Mouse (Mus musculus) midbrain, embryonic 14.5 days (tissue): ENCODE results near the gene Foxo3. TPM values are rescaled to one million over a fixed set of nuclear protein-coding genes. Genes with fewer than 3 reads are reported as not detected.

Experiments used
- ATAC-seq: fragments of 200-750 bp; cut with Nextera tagmentation; 2 replicates; pipeline ENCODE4 v1.8.0; 2017; ENCODE audit warnings: moderate number of reproducible peaks, moderate library complexity; ENCODE audit not compliant: low FRiP score, low TSS enrichment
- DNase-seq: peaks from one replicate; pipeline ENCODE4 v3.0.0-alpha.2; 2015
- H3K27ac ChIP-seq: fragments of 300-500 bp; sonication (generic); replicated peaks from 2 replicates; pipeline ENCODE4 v1.5.1; 2014; ENCODE audit warnings: mild to moderate bottlenecking, low read depth, low read length, moderate library complexity
- H3K27me3 ChIP-seq: fragments of 300-500 bp; sonication (generic); 2 replicates; pipeline ENCODE4 v1.6.1; 2014; ENCODE audit warnings: low read length, control low read depth, mixed read lengths; ENCODE audit not compliant: control insufficient read depth, insufficient read depth
- H3K36me3 ChIP-seq: fragments of 300-500 bp; sonication (generic); 2 replicates; pipeline ENCODE4 v1.6.1; 2014; ENCODE audit warnings: low read length, control low read depth; ENCODE audit not compliant: control insufficient read depth, insufficient read depth
- H3K4me1 ChIP-seq: fragments of 300-500 bp; sonication (generic); 2 replicates; pipeline ENCODE4 v1.6.1; 2014; ENCODE audit warnings: mild to moderate bottlenecking, antibody characterized with exemption, low read length, control low read depth; ENCODE audit not compliant: control insufficient read depth, insufficient read depth
- H3K4me2 ChIP-seq: fragments of 300-500 bp; sonication (generic); 2 replicates; pipeline ENCODE4 v1.6.1; 2014; ENCODE audit warnings: mild to moderate bottlenecking, low read length, moderate library complexity
- H3K4me3 ChIP-seq: fragments of 300-500 bp; sonication (generic); replicated peaks from 2 replicates; pipeline ENCODE4 v1.5.1; 2014; ENCODE audit warnings: low read depth, low read length
- H3K9ac ChIP-seq: fragments of 300-500 bp; sonication (generic); replicated peaks from 2 replicates; pipeline ENCODE4 v1.6.1; 2014; ENCODE audit warnings: mild to moderate bottlenecking, low read length, moderate library complexity
- H3K9me3 ChIP-seq: fragments of 300-500 bp; sonication (generic); 2 replicates; pipeline ENCODE4 v1.6.1; 2016; ENCODE audit warnings: low read length, control low read depth, mixed read lengths; ENCODE audit not compliant: control insufficient read depth
- WGBS: fragments of 180-500 bp; shearing (Covaris S2); extraction: QIAGEN DNeasy Blood & Tissue Kit; methylation state at CpG from one replicate; pipeline ENCODE4 v1.1.7; 2014; 5-methylcytosine and 5-hydroxymethylcytosine counted together
- polyA plus RNA-seq: library from polyadenylated mRNA; unstranded; fragments of >200 nt; fragmentation: Nextera tagmentation; extraction: Ambion mirVana; gene quantifications from 2 replicates; pipeline ENCODE4 v1.2.1, GENCODE M21; 2014

The Foxo3 gene
- polyA plus RNA-seq, 1 experiment from 2014 or later, result 6.0 TPM

DNA sequence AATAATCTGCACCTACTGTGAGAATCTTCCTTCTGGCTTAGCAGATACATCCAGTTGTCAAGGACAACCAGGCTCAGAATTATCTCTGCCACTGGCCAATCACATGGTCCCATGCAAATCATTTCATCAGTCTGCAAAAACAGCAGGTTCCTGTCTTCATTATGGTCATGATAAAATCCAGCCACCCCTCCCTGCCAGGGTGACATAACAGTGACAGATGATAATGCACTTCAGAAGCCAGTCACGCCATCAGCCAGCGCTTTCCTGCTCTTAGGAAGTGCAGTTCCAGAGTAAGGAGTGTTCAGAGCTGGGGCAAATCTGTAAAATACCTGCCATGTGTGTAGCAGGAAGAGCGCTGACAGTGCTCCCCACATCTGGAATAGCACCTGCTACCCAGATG, 77.1 kb downstream of the Foxo3 start:
- DNase-seq, result peak; percentile 39
- Histone ChIP-seq H3K4me2 (no peak overlapping the region), H3K4me3 (no peak overlapping the region), H3K27ac (no peak overlapping the region), H3K4me1 (peaks cover 8% of the 10 kb centered on the region; the same call in 1 of the 2 replicates), H3K36me3 (peaks cover 11% of the 10 kb centered on the region), H3K9ac (no peak overlapping the region), H3K27me3 (no peaks in the 10 kb centered on the region), H3K9me3 (peaks cover 4% of the 10 kb centered on the region)
- no peak for ATAC-seq
- WGBS, result 62% methylated on average over 3 of the region's 3 CpGs

DNA sequence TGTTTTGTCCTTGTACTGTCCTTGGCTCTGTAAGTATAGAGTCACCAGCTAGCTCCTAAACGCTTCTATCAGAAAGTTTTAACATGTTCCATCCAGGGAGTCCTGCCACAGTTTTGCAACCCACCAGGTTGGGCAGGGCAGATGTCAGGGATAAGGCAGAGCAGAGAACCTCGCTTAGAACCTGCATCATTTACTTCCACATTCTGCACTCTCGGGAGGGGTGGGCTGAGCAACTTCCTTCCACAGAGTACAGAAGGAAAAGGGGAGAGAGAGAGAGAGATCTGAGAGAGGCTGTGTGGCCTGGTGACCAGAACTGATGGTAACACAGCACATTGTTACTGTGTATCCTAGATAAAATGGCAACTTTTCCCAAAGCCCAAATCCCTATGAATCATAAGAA, 77.9 kb downstream of the Foxo3 start:
- Histone ChIP-seq H3K4me3 (no peak overlapping the region), H3K36me3 (peaks cover 11% of the 10 kb centered on the region), H3K4me1 (peaks cover 8% of the 10 kb centered on the region; the same call in 1 of the 2 replicates), H3K27me3 (no peaks in the 10 kb centered on the region), H3K9me3 (peaks cover 4% of the 10 kb centered on the region), H3K9ac (no peak overlapping the region), H3K4me2 (no peak overlapping the region), H3K27ac (no peak overlapping the region)
- ATAC-seq, result no peak
- WGBS, result 81% methylated on average over 3 of the region's 3 CpGs
- no peak for DNase-seq

DNA sequence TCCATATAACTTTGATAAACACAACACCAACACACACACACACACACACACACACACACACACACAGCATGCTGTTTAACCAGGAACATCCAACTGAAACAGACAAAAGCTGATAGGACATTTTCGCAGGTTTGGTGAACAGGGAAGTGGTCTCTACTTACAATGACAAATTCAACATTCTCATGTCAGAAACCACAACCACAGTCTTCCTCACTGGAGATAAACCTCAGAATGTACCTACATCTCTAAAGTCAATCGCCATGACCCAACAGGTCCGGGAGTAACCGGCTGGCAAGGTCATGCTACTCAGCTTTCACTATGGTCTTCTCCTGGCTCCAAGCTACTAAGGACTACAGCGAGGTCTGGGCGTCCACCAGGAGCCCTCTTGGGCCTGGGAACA, 81.8 kb downstream of the Foxo3 start:
- no peak overlapping the region for H3K9ac ChIP-seq
- peaks cover 8% of the 10 kb centered on the region; the same call in 1 of the 2 replicates for H3K4me1 ChIP-seq
- no peaks in the 10 kb centered on the region for H3K27me3 ChIP-seq
- H3K4me3 ChIP-seq, result no peak overlapping the region
- H3K4me2 ChIP-seq, result no peak overlapping the region
- no peak overlapping the region for H3K27ac ChIP-seq
- WGBS, result 85% methylated on average over 6 of the region's 6 CpGs
- H3K36me3 ChIP-seq, result peaks cover 11% of the 10 kb centered on the region
- no peak for ATAC-seq
- H3K9me3 ChIP-seq, result peaks cover 4% of the 10 kb centered on the region
- no peak for DNase-seq

DNA sequence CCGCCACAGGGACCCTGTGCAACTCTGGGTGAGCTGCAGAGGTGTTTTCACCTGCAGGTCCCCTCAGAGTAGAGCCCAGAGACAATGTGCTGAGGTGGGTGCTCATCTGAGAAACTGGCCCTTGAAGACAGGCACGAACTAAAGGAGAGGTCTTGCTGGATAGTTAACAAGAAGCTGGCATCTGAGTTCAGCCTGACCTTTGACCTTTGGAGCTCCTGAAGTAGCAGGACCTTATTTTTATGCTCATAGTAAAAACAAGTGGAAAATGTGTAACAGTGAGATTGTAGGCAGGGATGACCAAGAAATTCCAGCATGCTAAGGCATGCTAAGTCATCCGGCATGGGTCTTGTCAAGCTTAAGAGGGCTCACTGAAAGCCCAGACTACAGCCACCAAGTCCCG, 82.6 kb downstream of the Foxo3 start:
- H3K4me3 ChIP-seq, result no peak overlapping the region
- ATAC-seq (no peak), DNase-seq (no peak)
- no peaks in the 10 kb centered on the region for H3K27me3 ChIP-seq
- 81% methylated on average over 4 of the region's 4 CpGs for WGBS
- H3K9ac ChIP-seq, result no peak overlapping the region
- no peak overlapping the region for H3K27ac ChIP-seq
- peaks cover 11% of the 10 kb centered on the region for H3K36me3 ChIP-seq
- H3K4me1 ChIP-seq, result peaks cover under 1% of the 10 kb centered on the region; the same call in 1 of the 2 replicates
- H3K9me3 ChIP-seq, result peaks cover 4% of the 10 kb centered on the region
- no peak overlapping the region for H3K4me2 ChIP-seq

DNA sequence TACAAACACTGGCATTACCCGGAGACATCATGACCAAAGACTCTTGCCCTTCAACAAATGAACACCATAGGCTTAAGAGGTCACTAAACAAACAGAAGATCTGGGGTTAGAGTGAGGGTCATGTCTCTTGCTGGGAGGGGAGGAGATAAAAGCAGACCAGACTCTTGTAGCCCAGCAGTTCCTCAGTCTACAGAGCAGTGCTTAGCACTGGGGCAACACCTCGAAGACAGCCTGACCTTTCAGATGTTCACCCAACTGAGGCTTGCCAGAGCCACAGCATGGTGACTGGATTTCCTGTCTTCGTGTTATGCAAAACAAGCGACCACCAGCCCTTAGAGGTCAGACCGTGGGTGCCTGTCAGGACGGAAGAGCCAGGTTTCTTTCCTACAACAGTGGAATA, 83.6 kb downstream of the Foxo3 start:
- WGBS, result 8% methylated on average over 6 of the region's 6 CpGs
- Histone ChIP-seq H3K27ac (no peak overlapping the region), H3K36me3 (peaks cover 11% of the 10 kb centered on the region), H3K4me3 (no peak overlapping the region), H3K4me2 (no peak overlapping the region), H3K9ac (no peak overlapping the region), H3K4me1 (no peaks in the 10 kb centered on the region), H3K9me3 (peaks cover 4% of the 10 kb centered on the region), H3K27me3 (no peaks in the 10 kb centered on the region)
- no peak for DNase-seq
- ATAC-seq, result no peak

DNA sequence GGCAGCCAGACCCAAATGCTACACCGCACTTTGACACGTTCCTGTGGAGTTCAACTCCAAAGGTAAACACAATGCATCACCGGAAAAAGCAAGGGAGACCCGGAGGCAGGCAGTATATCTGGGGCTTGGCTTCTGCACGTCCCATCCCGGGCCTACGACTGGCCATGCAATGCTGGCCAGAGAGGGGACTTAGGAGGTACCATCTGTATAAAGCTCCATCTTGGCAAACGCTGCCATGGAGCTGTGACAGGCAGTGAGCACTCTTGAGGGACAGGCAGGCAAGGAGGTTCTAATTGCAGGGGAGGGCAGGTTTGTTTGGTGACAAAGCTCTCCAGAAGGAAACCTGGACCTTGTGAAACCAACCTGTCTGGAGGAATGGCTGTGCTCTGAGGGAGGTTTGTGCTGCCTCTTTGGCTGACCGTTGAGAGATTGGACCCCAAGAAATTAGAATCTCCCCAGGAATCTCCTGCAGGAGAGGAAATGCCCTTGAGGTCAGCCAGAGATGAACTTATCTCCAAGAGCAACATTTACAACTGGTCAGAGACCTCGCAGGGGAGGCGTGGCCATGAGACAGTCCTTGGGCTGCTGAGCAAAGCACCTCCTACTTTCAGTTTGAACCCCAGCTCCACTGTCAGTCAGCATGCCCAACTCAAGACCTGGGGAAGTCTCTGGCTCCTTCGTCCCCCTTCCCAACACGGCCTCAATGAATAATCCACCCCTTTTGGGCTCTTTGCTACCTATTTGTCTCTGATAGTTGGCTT, 86.7 kb downstream of the Foxo3 start:
- Histone ChIP-seq H3K4me2 (no peak overlapping the region), H3K36me3 (no peaks in the 10 kb centered on the region), H3K4me1 (no peaks in the 10 kb centered on the region), H3K9me3 (no peaks in the 10 kb centered on the region), H3K4me3 (no peak overlapping the region), H3K27ac (no peak overlapping the region), H3K9ac (no peak overlapping the region), H3K27me3 (no peaks in the 10 kb centered on the region)
- no peak for DNase-seq
- WGBS, result 87% methylated on average over 13 of the region's 13 CpGs
- ATAC-seq, result no peak

DNA sequence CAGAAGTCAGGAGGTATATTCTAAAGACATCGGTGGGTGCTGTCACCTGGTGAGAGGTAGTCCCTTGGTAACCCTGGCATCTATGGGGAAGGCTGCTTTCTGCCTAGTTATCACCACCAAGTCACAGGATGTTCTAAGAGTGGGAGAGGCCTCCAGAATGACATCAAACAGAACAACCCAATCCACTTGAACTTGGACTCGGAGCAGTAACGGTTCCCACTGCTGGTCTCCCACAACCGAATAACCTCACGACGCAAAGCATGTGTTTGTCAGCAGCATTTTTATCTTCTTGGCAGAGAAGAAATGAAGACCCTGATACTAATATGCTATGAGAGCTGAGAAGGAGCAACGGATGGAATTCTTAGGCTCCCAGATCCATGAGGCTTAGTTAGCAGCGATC, 87.5 kb downstream of the Foxo3 start:
- no peaks in the 10 kb centered on the region for H3K9me3 ChIP-seq
- no peak overlapping the region for H3K4me2 ChIP-seq
- 91% methylated on average over 8 of the region's 8 CpGs for WGBS
- DNase-seq (no peak), ATAC-seq (no peak)
- H3K4me3 ChIP-seq, result no peak overlapping the region
- H3K4me1 ChIP-seq, result no peaks in the 10 kb centered on the region
- H3K9ac ChIP-seq, result no peak overlapping the region
- no peaks in the 10 kb centered on the region for H3K27me3 ChIP-seq
- H3K36me3 ChIP-seq, result 0 out of 2 replicates have a peak, but pooled peaks cover 4% of the 10 kb centered on the region
- no peak overlapping the region for H3K27ac ChIP-seq

DNA sequence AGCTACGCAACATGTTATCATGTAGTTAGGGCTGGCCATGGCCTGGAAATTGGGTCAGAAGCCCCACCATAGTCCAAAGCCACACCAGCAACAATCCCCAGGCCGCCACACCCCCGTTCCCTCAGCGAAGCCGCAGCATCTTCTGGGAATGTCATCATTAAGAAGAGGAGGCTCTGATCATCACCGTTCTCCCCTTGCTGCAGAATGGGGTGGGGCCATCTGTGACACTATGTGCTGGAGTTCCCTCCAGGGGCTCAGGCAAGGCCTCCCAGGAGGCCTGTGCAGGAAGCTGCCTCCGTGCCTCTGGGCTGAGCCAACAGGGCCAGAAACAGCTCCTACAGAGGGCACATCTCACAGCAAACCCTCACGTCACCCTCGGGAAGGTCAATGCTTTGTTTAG, 88.5 kb downstream of the Foxo3 start:
- WGBS, result 67% methylated on average over 9 of the region's 9 CpGs
- DNase-seq (no peak), ATAC-seq (no peak)
- no peaks in the 10 kb centered on the region for H3K9me3 ChIP-seq
- H3K36me3 ChIP-seq, result 0 out of 2 replicates have a peak, but pooled peaks cover 8% of the 10 kb centered on the region
- no peak overlapping the region for H3K4me2 ChIP-seq
- H3K9ac ChIP-seq, result no peak overlapping the region
- H3K4me1 ChIP-seq, result no peaks in the 10 kb centered on the region
- H3K27me3 ChIP-seq, result no peaks in the 10 kb centered on the region
- no peak overlapping the region for H3K4me3 ChIP-seq
- H3K27ac ChIP-seq, result 0 out of 2 replicates have a peak overlapping the region, but pooled peaks have one; percentile 5

DNA sequence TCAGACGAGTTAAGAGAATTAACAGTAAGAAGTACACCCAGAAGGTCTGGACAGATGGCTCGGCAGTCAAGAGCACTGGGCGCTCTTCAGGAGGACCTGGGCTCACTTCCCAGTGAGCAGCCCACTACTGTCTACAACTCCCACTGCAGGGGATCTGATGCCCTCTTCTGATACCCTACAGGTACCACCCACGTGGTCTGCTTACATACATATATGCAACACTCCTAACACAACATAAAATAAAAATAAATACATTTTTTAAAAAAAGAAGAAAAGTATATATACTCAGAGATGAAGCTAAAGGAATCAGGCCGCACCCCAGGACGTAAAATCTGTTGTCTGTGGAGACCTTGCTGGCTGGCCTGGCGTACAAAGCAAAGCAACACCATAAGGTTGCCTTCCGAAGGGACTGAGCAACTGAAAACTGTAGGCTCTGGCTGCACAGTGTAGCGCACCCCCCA, 89.6 kb downstream of the Foxo3 start:
- WGBS, result 91% methylated on average over 9 of the region's 9 CpGs
- no peak overlapping the region for H3K4me2 ChIP-seq
- H3K9me3 ChIP-seq, result no peaks in the 10 kb centered on the region
- no peak for ATAC-seq
- no peak overlapping the region for H3K4me3 ChIP-seq
- no peak for DNase-seq
- H3K9ac ChIP-seq, result no peak overlapping the region
- H3K4me1 ChIP-seq, result no peaks in the 10 kb centered on the region
- H3K27me3 ChIP-seq, result no peaks in the 10 kb centered on the region
- H3K27ac ChIP-seq, result no peak overlapping the region
- 0 out of 2 replicates have a peak, but pooled peaks cover 8% of the 10 kb centered on the region for H3K36me3 ChIP-seq
